Mouse (Mus musculus) hindbrain, embryonic 15.5 days (tissue): ENCODE results near the gene 4930583I09Rik. TPM values are rescaled to one million over a fixed set of nuclear protein-coding genes. Genes with fewer than 3 reads are reported as not detected.

Source experiments
- ATAC-seq: fragments of 200-750 bp; cut with Nextera tagmentation; 2 replicates; pipeline ENCODE4 v1.8.0; 2017; ENCODE audit warnings: low read depth, moderate number of reproducible peaks, moderate TSS enrichment; ENCODE audit not compliant: low FRiP score
- H3K27ac ChIP-seq: fragments of 300-500 bp; sonication (generic); replicated peaks from 2 replicates; pipeline ENCODE4 v1.5.1; 2015; ENCODE audit warnings: mild to moderate bottlenecking, inconsistent platforms
- H3K27me3 ChIP-seq: fragments of 300-500 bp; sonication (generic); 2 replicates; pipeline ENCODE4 v1.6.1; 2015; ENCODE audit warnings: control low read depth, inconsistent platforms
- H3K36me3 ChIP-seq: fragments of 300-500 bp; sonication (generic); 2 replicates; pipeline ENCODE4 v1.6.1; 2015; ENCODE audit warnings: control low read depth, inconsistent platforms
- H3K4me1 ChIP-seq: fragments of 300-500 bp; sonication (generic); replicated peaks from 2 replicates; pipeline ENCODE4 v1.6.1; 2015; ENCODE audit warnings: control low read depth, inconsistent platforms
- H3K4me2 ChIP-seq: fragments of 300-500 bp; sonication (generic); 2 replicates; pipeline ENCODE4 v1.6.1; 2015; ENCODE audit warnings: moderate library complexity, mild to moderate bottlenecking, inconsistent platforms
- H3K4me3 ChIP-seq: fragments of 300-500 bp; sonication (generic); 2 replicates; pipeline ENCODE4 v1.5.1; 2015; ENCODE audit warnings: mild to moderate bottlenecking, inconsistent platforms
- H3K9ac ChIP-seq: fragments of 300-500 bp; sonication (generic); 2 replicates; pipeline ENCODE4 v1.6.1; 2015; ENCODE audit warnings: inconsistent platforms
- H3K9me3 ChIP-seq: fragments of 300-500 bp; sonication (generic); 2 replicates; pipeline ENCODE4 v1.6.1; 2016; ENCODE audit warnings: control low read depth, inconsistent platforms
- WGBS: fragments of 180-500 bp; shearing (Covaris S2); methylation state at CpG from one replicate; pipeline ENCODE4 v1.1.7; 2015; 5-methylcytosine and 5-hydroxymethylcytosine counted together
- polyA plus RNA-seq: library from polyadenylated mRNA; unstranded; fragments of >200 nt; fragmentation: Nextera tagmentation; extraction: Ambion mirVana; gene quantifications from 2 replicates; pipeline ENCODE4 v1.2.1, GENCODE M21; 2015

Gene 4930583I09Rik
- polyA plus RNA-seq, 1 experiment from 2014 or later: not detected

- Histone ChIP-seq H3K36me3 (no peaks in the 10 kb centered on the region), H3K4me1 (no peaks in the 10 kb centered on the region), H3K4me2 (no peak overlapping the region), H3K27ac (no peak overlapping the region), H3K4me3 (no peak overlapping the region), H3K9ac (no peak overlapping the region), H3K9me3 (no peaks in the 10 kb centered on the region), H3K27me3 (no peaks in the 10 kb centered on the region)
- ATAC-seq: no peak
- 60% methylated on average over 4 of the region's 4 CpGs for WGBS
Observed at GRCm38 (mm10) chr17:64826843-64827242, 9.0 kb downstream of the 4930583I09Rik start.

GRCm38 (mm10) chr17:64822561-64822960 lies 13.3 kb downstream of the 4930583I09Rik start:
- Histone ChIP-seq H3K9ac (no peak overlapping the region), H3K4me3 (no peak overlapping the region), H3K4me1 (no peaks in the 10 kb centered on the region), H3K36me3 (no peaks in the 10 kb centered on the region), H3K4me2 (no peak overlapping the region), H3K27me3 (no peaks in the 10 kb centered on the region), H3K9me3 (no peaks in the 10 kb centered on the region), H3K27ac (no peak overlapping the region)
- no peak for ATAC-seq
- 87% methylated on average over 5 of the region's 5 CpGs for WGBS

- Histone ChIP-seq H3K27me3 (no peaks in the 10 kb centered on the region), H3K4me2 (no peak overlapping the region), H3K9me3 (no peaks in the 10 kb centered on the region), H3K36me3 (no peaks in the 10 kb centered on the region), H3K27ac (no peak overlapping the region), H3K4me3 (no peak overlapping the region), H3K4me1 (no peaks in the 10 kb centered on the region), H3K9ac (no peak overlapping the region)
- ATAC-seq: no peak
- 91% methylated on average over 7 of the region's 7 CpGs for WGBS
Observed at GRCm38 (mm10) chr17:64820841-64821593, 14.9 kb downstream of the 4930583I09Rik start.

- H3K4me3 ChIP-seq: no peak overlapping the region
- WGBS: 91% methylated on average over 3 of the region's 3 CpGs
- no peak overlapping the region for H3K4me2 ChIP-seq
- H3K4me1 ChIP-seq: no peaks in the 10 kb centered on the region
- H3K9me3 ChIP-seq: no peaks in the 10 kb centered on the region
- H3K36me3 ChIP-seq: no peaks in the 10 kb centered on the region
- no peak overlapping the region for H3K27ac ChIP-seq
- no peak for ATAC-seq
- no peak overlapping the region for H3K9ac ChIP-seq
- H3K27me3 ChIP-seq: no peaks in the 10 kb centered on the region
Observed at GRCm38 (mm10) chr17:64816298-64816697, 19.6 kb downstream of the 4930583I09Rik start.

- Histone ChIP-seq H3K36me3 (no peaks in the 10 kb centered on the region), H3K9ac (no peak overlapping the region), H3K27me3 (no peaks in the 10 kb centered on the region), H3K4me2 (no peak overlapping the region), H3K4me1 (no peaks in the 10 kb centered on the region), H3K27ac (no peak overlapping the region), H3K9me3 (no peaks in the 10 kb centered on the region), H3K4me3 (no peak overlapping the region)
- 63% methylated on average over 2 of the region's 2 CpGs for WGBS
- ATAC-seq: no peak
Observed at GRCm38 (mm10) chr17:64815806-64816205, 20.1 kb downstream of the 4930583I09Rik start.

- Histone ChIP-seq H3K4me2 (no peak overlapping the region), H3K4me1 (no peaks in the 10 kb centered on the region), H3K27ac (no peak overlapping the region), H3K36me3 (no peaks in the 10 kb centered on the region), H3K9me3 (no peaks in the 10 kb centered on the region), H3K4me3 (no peak overlapping the region), H3K27me3 (no peaks in the 10 kb centered on the region), H3K9ac (no peak overlapping the region)
- 94% methylated on average over 6 of the region's 6 CpGs for WGBS
- ATAC-seq: no peak
Observed at GRCm38 (mm10) chr17:64813568-64813967, 22.3 kb downstream of the 4930583I09Rik start.

GRCm38 (mm10) chr17:64806035-64806589 lies 29.8 kb downstream of the 4930583I09Rik start:
- 72% methylated on average over 8 of the region's 8 CpGs for WGBS
- Histone ChIP-seq H3K27ac (no peak overlapping the region), H3K4me1 (peaks cover 5% of the 10 kb centered on the region; the same call in 1 of the 2 replicates), H3K36me3 (no peaks in the 10 kb centered on the region), H3K9me3 (no peaks in the 10 kb centered on the region), H3K27me3 (no peaks in the 10 kb centered on the region), H3K4me2 (no peak overlapping the region), H3K9ac (no peak overlapping the region), H3K4me3 (no peak overlapping the region)
- no peak for ATAC-seq

GRCm38 (mm10) chr17:64804375-64805124 lies 31.3 kb downstream of the 4930583I09Rik start:
- H3K4me1 ChIP-seq: peaks cover 5% of the 10 kb centered on the region; the same call in 1 of the 2 replicates
- no peaks in the 10 kb centered on the region for H3K27me3 ChIP-seq
- WGBS: 46% methylated on average over 13 of the region's 13 CpGs
- H3K27ac ChIP-seq: no peak overlapping the region
- no peak for ATAC-seq
- no peaks in the 10 kb centered on the region for H3K36me3 ChIP-seq
- H3K4me2 ChIP-seq: no peak overlapping the region
- no peak overlapping the region for H3K9ac ChIP-seq
- no peak overlapping the region for H3K4me3 ChIP-seq
- no peaks in the 10 kb centered on the region for H3K9me3 ChIP-seq

GRCm38 (mm10) chr17:64802956-64803275 lies 33.0 kb downstream of the 4930583I09Rik start:
- H3K9me3 ChIP-seq: no peaks in the 10 kb centered on the region
- no peak for ATAC-seq
- no peak overlapping the region for H3K4me3 ChIP-seq
- no peak overlapping the region for H3K4me2 ChIP-seq
- H3K9ac ChIP-seq: no peak overlapping the region
- WGBS: 70% methylated on average over 7 of the region's 7 CpGs
- H3K27me3 ChIP-seq: no peaks in the 10 kb centered on the region
- peaks cover 5% of the 10 kb centered on the region; the same call in 1 of the 2 replicates for H3K4me1 ChIP-seq
- no peak overlapping the region for H3K27ac ChIP-seq
- no peaks in the 10 kb centered on the region for H3K36me3 ChIP-seq

- no peak overlapping the region for H3K27ac ChIP-seq
- WGBS: 55% methylated on average over 11 of the region's 11 CpGs
- no peaks in the 10 kb centered on the region for H3K27me3 ChIP-seq
- no peak overlapping the region for H3K9ac ChIP-seq
- no peaks in the 10 kb centered on the region for H3K36me3 ChIP-seq
- ATAC-seq: 0 out of 2 replicates have a peak, but pooled peaks have one; percentile 57
- H3K4me2 ChIP-seq: no peak overlapping the region
- no peaks in the 10 kb centered on the region for H3K9me3 ChIP-seq
- no peak overlapping the region for H3K4me3 ChIP-seq
- H3K4me1 ChIP-seq: peaks cover 5% of the 10 kb centered on the region; the same call in 1 of the 2 replicates
Observed at GRCm38 (mm10) chr17:64802168-64802955, 33.5 kb downstream of the 4930583I09Rik start.

GRCm38 (mm10) chr17:64792623-64793022 lies 43.2 kb downstream of the 4930583I09Rik start:
- H3K4me3 ChIP-seq: no peak overlapping the region
- no peak overlapping the region for H3K27ac ChIP-seq
- no peaks in the 10 kb centered on the region for H3K4me1 ChIP-seq
- H3K4me2 ChIP-seq: no peak overlapping the region
- no peak for ATAC-seq
- no peaks in the 10 kb centered on the region for H3K9me3 ChIP-seq
- H3K27me3 ChIP-seq: no peaks in the 10 kb centered on the region
- no peak overlapping the region for H3K9ac ChIP-seq
- WGBS: 81% methylated on average over 5 of the region's 5 CpGs
- no peaks in the 10 kb centered on the region for H3K36me3 ChIP-seq
